Mouse (Mus musculus) ES-CJ7 (cell line): ENCODE data around the gene Cdr1.

Experiments
- DNase-seq: peaks from one replicate; pipeline ENCODE4 v3.0.0; 2011; ENCODE audit warnings: low read depth, low spot score

The Cdr1 gene

GRCm38 (mm10) chrX:61185458-61185857 is at the start of gene Cdr1:
TSS of gene Cdr1 (minus strand) at chrX:61185558.
- no peak for DNase-seq

DNA sequence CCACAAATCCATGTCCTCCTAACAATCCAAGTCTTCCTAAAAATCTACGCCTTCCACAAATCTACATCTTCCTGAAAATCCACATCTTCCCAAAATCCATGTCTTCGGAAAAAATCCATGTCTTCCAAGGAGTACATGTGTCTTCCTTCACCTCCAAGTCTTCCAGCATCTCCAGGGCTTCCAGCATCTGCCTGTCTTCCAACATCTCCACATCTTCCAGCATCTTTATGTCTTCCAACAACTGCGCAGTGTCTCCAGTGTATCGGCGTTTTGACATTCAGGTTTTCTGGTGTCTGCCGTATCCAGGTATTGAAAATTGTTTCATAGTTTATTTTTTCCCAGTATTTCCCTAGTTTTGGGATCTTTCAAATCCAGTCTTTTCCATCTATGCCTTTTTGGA is 511 bp upstream of the Cdr1 start:
- DNase-seq = no peak

- peak; percentile 4 for DNase-seq
Measured at GRCm38 (mm10) chrX:61166519-61166918, 18.8 kb downstream of the Cdr1 start.

DNA sequence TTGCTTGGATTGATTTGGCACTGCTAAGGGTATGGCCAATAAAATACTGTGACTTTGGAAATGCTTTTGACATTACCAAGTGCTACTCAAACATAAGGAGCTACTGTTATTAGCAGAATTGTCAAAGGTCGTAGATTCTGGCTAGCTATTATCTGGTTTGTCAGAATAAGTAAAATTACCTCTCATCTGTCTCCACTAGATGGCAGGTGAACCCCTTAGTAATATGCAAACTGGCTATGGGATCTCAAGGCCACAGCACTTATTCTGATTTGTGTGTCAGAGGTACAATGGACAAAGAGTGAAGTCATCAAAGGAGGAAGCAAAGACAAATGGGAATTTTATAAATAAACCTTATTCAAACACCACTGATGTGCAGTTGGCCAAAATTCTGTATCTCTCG is 24.1 kb downstream of the Cdr1 start:
- peak; percentile 6 for DNase-seq

DNA sequence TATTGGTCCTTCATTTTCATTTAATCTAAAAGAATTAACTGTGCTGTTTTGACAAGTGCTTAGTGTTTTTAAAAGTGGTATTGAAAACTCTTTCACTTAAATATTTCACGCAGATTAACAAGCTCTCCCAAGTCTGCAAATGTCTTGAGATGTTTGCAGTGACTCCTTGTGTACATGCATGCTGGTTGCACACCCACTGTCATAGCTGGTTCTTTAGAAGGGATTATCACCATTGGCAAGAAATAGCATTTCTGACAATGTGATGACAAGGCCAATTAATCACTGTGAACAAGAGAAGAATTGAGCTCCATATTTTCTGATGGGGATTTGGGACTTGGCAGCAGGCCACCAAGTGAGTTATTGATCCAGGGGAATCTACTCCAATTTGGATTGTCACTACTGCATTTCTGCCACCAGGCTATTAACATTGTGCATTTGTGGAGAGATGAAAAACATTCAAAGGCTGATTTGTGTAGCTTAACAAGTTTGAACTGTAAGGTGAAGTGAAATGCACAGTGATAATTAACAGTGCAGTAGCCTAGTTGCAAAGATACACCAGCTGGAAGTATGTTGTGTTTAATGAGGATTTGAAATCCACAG is 30.6 kb downstream of the Cdr1 start:
- no peak for DNase-seq

- DNase-seq = no peak
Measured at GRCm38 (mm10) chrX:61154246-61154645, 31.1 kb downstream of the Cdr1 start.

- no peak for DNase-seq
Measured at GRCm38 (mm10) chrX:61146569-61146968, 38.8 kb downstream of the Cdr1 start.

- no peak for DNase-seq
Measured at GRCm38 (mm10) chrX:61145416-61145815, 39.9 kb downstream of the Cdr1 start.

GRCm38 (mm10) chrX:61134592-61134991 is 50.8 kb downstream of the Cdr1 start:
- peak; percentile 15 for DNase-seq
